Mouse (Mus musculus): ENCODE measurements around the gene Hoga1.

GRCm38 (mm10) chr19:42035456-42036248 is 9.8 kb upstream of the Hoga1 start, which contains the start of gene Ankrd2:
- TF ChIP-seq CTCF (IDR thresholded peaks at IDR 0.05; ENCODE audit: insufficient read depth, low read length), result peak; percentile 79
- no peak for TF ChIP-seq POLR2A (IDR thresholded peaks at IDR 0.05; ENCODE audit: borderline replicate concordance, extremely low read depth, low read depth, low read length)

Data from lung, adult 2 months (tissue).